Mouse (Mus musculus) adipocyte (in vitro differentiated cells): Measurements from ENCODE around the gene Kcna2.

Experiments used
- DNase-seq: peaks from one replicate; pipeline ENCODE4 v3.0.0-alpha.2; 2016; ENCODE audit warnings: low spot score

Kcna2 gene

GRCm38 (mm10) chr3:107150872-107151540 is 50.1 kb downstream of the Kcna2 start:
- DNase-seq: no peak

GRCm38 (mm10) chr3:107153772-107154655 is 53.1 kb downstream of the Kcna2 start:
- DNase-seq: no peak

GRCm38 (mm10) chr3:107158856-107159255 is 57.9 kb downstream of the Kcna2 start:
- DNase-seq: no peak

- DNase-seq: no peak
Measured at GRCm38 (mm10) chr3:107159418-107159817, 58.5 kb downstream of the Kcna2 start.

GRCm38 (mm10) chr3:107159859-107160324 is 58.9 kb downstream of the Kcna2 start:
- DNase-seq: no peak

GRCm38 (mm10) chr3:107162741-107163140 is 61.8 kb downstream of the Kcna2 start:
- DNase-seq: no peak
